Mouse (Mus musculus): ENCODE measurements around the gene Cdc25a. TPM values are rescaled to one million over a fixed set of nuclear protein-coding genes. Genes with fewer than 3 reads are reported as not detected.

Gene Cdc25a
- polyA plus RNA-seq, 1 experiment from 2014 or later: 31.3 TPM

GRCm38 (mm10) chr9:109917931-109918330, 42.6 kb downstream of the Cdc25a start:
- no peak overlapping the region for H3K27ac ChIP-seq (ENCODE audit: low read length)
- H3K4me2 ChIP-seq (ENCODE audit: low read depth, low read length): no peak overlapping the region
- WGBS: 88% methylated on average over 2 of the region's 2 CpGs
- H3K9me3 ChIP-seq (ENCODE audit: control insufficient read depth, low read length): no peaks in the 10 kb centered on the region
- ATAC-seq: no peak
- H3K27me3 ChIP-seq (replicated peaks; ENCODE audit: control insufficient read depth, insufficient read depth, low read length): no peaks in the 10 kb centered on the region
- H3K4me3 ChIP-seq (ENCODE audit: low read length): no peak overlapping the region
- H3K9ac ChIP-seq (ENCODE audit: low read depth, low read length): no peak overlapping the region
- H3K4me1 ChIP-seq (ENCODE audit: control insufficient read depth, insufficient read depth, low read length): no peaks in the 10 kb centered on the region
- no peaks in the 10 kb centered on the region for H3K36me3 ChIP-seq (ENCODE audit: control insufficient read depth, insufficient read depth, low read length)

DNA sequence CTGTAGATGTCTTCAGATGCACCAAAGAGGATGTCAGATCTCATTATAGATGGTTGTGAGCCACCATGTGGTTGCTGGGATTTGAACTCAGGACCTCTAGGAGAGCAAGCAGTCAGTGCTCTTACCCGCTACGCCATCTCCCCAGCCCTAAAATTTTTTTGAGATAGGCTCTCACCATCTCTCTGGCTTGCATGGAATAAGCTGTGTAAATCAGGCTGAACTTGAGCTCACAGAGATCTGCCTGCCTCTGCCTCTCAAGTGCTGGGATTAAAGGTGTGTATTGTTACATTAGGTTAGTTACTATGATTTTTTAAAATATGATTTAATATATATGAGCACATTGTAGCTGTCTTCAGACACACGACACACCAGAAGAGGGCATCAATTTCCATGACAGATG, 53.8 kb downstream of the Cdc25a start:
- Histone ChIP-seq H3K27ac (ENCODE audit: low read length) (no peak overlapping the region), H3K9me3 (ENCODE audit: control insufficient read depth, low read length) (no peaks in the 10 kb centered on the region), H3K36me3 (ENCODE audit: control insufficient read depth, insufficient read depth, low read length) (no peaks in the 10 kb centered on the region), H3K4me3 (ENCODE audit: low read length) (no peak overlapping the region), H3K27me3 (replicated peaks; ENCODE audit: control insufficient read depth, insufficient read depth, low read length) (no peaks in the 10 kb centered on the region), H3K9ac (ENCODE audit: low read depth, low read length) (no peak overlapping the region), H3K4me1 (ENCODE audit: control insufficient read depth, insufficient read depth, low read length) (0 out of 2 replicates have a peak, but pooled peaks cover 6% of the 10 kb centered on the region), H3K4me2 (ENCODE audit: low read depth, low read length) (no peak overlapping the region)
- ATAC-seq: no peak
- WGBS: 89% methylated on average over 3 of the region's 3 CpGs

DNA sequence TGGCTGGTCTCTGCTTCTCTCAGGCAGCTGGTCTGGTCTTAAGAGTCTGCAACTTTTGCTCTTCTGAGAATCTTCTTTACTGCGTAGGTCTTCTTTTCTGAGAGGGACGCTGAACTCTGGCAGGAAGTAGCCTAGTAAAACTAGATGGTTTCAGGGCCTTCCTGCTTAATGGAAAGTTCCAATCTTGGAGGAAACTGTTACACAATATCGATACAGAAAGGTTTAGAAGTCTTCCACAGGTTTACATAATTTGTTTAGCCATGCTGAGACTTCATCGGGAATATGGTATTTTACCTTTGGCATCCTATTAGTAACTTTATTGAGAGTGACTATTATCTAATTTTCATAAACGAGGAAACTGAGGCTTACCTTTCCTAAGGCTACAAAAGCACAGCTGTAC, 54.7 kb downstream of the Cdc25a start:
- WGBS: 90% methylated on average over 5 of the region's 5 CpGs
- Histone ChIP-seq H3K36me3 (ENCODE audit: control insufficient read depth, insufficient read depth, low read length) (no peaks in the 10 kb centered on the region), H3K4me2 (ENCODE audit: low read depth, low read length) (no peak overlapping the region), H3K4me3 (ENCODE audit: low read length) (no peak overlapping the region), H3K27me3 (replicated peaks; ENCODE audit: control insufficient read depth, insufficient read depth, low read length) (no peaks in the 10 kb centered on the region), H3K9ac (ENCODE audit: low read depth, low read length) (no peak overlapping the region), H3K4me1 (ENCODE audit: control insufficient read depth, insufficient read depth, low read length) (0 out of 2 replicates have a peak, but pooled peaks cover 6% of the 10 kb centered on the region), H3K9me3 (ENCODE audit: control insufficient read depth, low read length) (no peaks in the 10 kb centered on the region), H3K27ac (ENCODE audit: low read length) (no peak overlapping the region)
- no peak for ATAC-seq

- no peaks in the 10 kb centered on the region for H3K9me3 ChIP-seq (ENCODE audit: control insufficient read depth, low read length)
- no peaks in the 10 kb centered on the region for H3K36me3 ChIP-seq (ENCODE audit: control insufficient read depth, insufficient read depth, low read length)
- WGBS: 67% methylated on average over 6 of the region's 6 CpGs
- peak overlapping the region; percentile 94 for H3K4me3 ChIP-seq (ENCODE audit: low read length)
- ATAC-seq: no peak
- H3K4me2 ChIP-seq (ENCODE audit: low read depth, low read length): peak overlapping the region; percentile 40
- H3K27ac ChIP-seq (ENCODE audit: low read length): peak overlapping the region; percentile 98
- H3K4me1 ChIP-seq (ENCODE audit: control insufficient read depth, insufficient read depth, low read length): 0 out of 2 replicates have a peak, but pooled peaks cover 6% of the 10 kb centered on the region
- peak overlapping the region; percentile 92; the same call in 1 of the 2 replicates for H3K9ac ChIP-seq (ENCODE audit: low read depth, low read length)
- H3K27me3 ChIP-seq (replicated peaks; ENCODE audit: control insufficient read depth, insufficient read depth, low read length): no peaks in the 10 kb centered on the region
Measured at GRCm38 (mm10) chr9:109930752-109931151, 55.4 kb downstream of the Cdc25a start.

GRCm38 (mm10) chr9:109931257-109932171, 56.1 kb downstream of the Cdc25a start, which contains the start of gene Map4:
Gene Map4 (plus strand): TSS chr9:109931460.
- Histone ChIP-seq H3K4me3 (ENCODE audit: low read length) (peak within 1 kb of the TSS; percentile 94), H3K9me3 (ENCODE audit: control insufficient read depth, low read length) (no peaks in the 10 kb centered on the region), H3K9ac (ENCODE audit: low read depth, low read length) (peak within 1 kb of the TSS; percentile 92), H3K4me1 (ENCODE audit: control insufficient read depth, insufficient read depth, low read length) (0 out of 2 replicates have a peak, but pooled peaks cover 6% of the 10 kb centered on the region), H3K36me3 (ENCODE audit: control insufficient read depth, insufficient read depth, low read length) (no peaks in the 10 kb centered on the region), H3K27ac (ENCODE audit: low read length) (peak within 1 kb of the TSS; percentile 98), H3K4me2 (ENCODE audit: low read depth, low read length) (peak within 1 kb of the TSS; percentile 70), H3K27me3 (replicated peaks; ENCODE audit: control insufficient read depth, insufficient read depth, low read length) (no peaks in the 10 kb centered on the region)
- WGBS: under 1% methylated on average over 78 of the region's 94 CpGs
- peak; percentile 99 for ATAC-seq

DNA sequence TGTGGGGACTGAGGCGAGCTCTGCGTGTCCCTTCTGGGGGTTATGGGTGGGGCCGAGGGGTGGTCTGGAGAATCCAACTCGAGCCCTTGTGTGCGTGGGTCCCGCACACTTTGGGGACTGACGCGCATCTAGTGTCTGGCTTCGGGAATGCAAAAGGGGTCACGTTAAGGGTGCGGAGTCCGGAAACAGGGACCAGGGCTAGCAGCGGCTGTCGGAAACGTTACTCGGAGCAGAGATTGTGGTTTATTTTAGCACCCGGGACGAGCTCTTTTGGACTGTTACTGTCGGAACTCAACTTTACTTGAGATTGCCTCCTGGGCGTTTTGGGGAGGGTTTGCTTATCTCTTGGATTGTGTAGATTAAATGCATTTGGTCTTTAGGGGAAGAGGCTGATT, 57.0 kb downstream of the Cdc25a start:
- no peaks in the 10 kb centered on the region for H3K36me3 ChIP-seq (ENCODE audit: control insufficient read depth, insufficient read depth, low read length)
- H3K27ac ChIP-seq (ENCODE audit: low read length): peak overlapping the region; percentile 98
- WGBS: under 1% methylated on average over 20 of the region's 20 CpGs
- 0 out of 2 replicates have a peak, but pooled peaks cover 6% of the 10 kb centered on the region for H3K4me1 ChIP-seq (ENCODE audit: control insufficient read depth, insufficient read depth, low read length)
- H3K4me3 ChIP-seq (ENCODE audit: low read length): peak overlapping the region; percentile 94
- no peak; the same call in 1 of the 2 replicates for ATAC-seq
- H3K9me3 ChIP-seq (ENCODE audit: control insufficient read depth, low read length): no peaks in the 10 kb centered on the region
- H3K9ac ChIP-seq (ENCODE audit: low read depth, low read length): peak overlapping the region; percentile 92
- H3K27me3 ChIP-seq (replicated peaks; ENCODE audit: control insufficient read depth, insufficient read depth, low read length): no peaks in the 10 kb centered on the region
- peak overlapping the region; percentile 70 for H3K4me2 ChIP-seq (ENCODE audit: low read depth, low read length)

GRCm38 (mm10) chr9:109932756-109933375, 57.5 kb downstream of the Cdc25a start:
- Histone ChIP-seq H3K27me3 (replicated peaks; ENCODE audit: control insufficient read depth, insufficient read depth, low read length) (no peaks in the 10 kb centered on the region), H3K36me3 (ENCODE audit: control insufficient read depth, insufficient read depth, low read length) (no peaks in the 10 kb centered on the region)
- WGBS: 1% methylated on average over 12 of the region's 12 CpGs

DNA sequence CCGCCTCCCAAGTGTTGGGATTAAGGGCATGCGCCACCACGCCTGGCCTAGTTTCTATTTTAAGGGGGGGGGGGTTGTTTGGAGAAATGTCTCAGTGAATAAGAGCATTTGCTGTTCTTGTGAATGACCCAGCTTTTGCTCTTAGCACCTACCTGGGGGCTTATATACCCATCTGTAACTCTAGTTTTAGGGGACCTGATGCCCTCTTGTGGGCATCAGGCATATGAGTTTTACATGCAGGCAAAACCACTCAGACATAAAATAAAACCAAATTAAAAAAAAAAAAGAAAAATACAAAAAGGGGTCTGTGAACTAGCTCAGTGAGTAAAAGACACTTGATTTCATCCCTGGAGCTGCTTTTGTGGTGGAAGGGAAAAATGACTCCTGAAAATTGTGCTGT, 64.0 kb downstream of the Cdc25a start:
- Histone ChIP-seq H3K27me3 (replicated peaks; ENCODE audit: control insufficient read depth, insufficient read depth, low read length) (no peaks in the 10 kb centered on the region), H3K9me3 (ENCODE audit: control insufficient read depth, low read length) (no peaks in the 10 kb centered on the region), H3K9ac (ENCODE audit: low read depth, low read length) (no peak overlapping the region), H3K4me2 (ENCODE audit: low read depth, low read length) (no peak overlapping the region), H3K27ac (ENCODE audit: low read length) (no peak overlapping the region), H3K4me1 (ENCODE audit: control insufficient read depth, insufficient read depth, low read length) (0 out of 2 replicates have a peak, but pooled peaks cover 5% of the 10 kb centered on the region), H3K4me3 (ENCODE audit: low read length) (no peak overlapping the region), H3K36me3 (ENCODE audit: control insufficient read depth, insufficient read depth, low read length) (no peaks in the 10 kb centered on the region)
- 94% methylated on average over 3 of the region's 3 CpGs for WGBS
- no peak for ATAC-seq

More at GRCm38 (mm10) chr9:109932756-109933375, 57.5 kb downstream of the Cdc25a start:
- Histone ChIP-seq H3K9ac (ENCODE audit: low read depth, low read length) (peak overlapping the region; percentile 92), H3K4me1 (ENCODE audit: control insufficient read depth, insufficient read depth, low read length) (0 out of 2 replicates have a peak, but pooled peaks cover 6% of the 10 kb centered on the region), H3K4me3 (ENCODE audit: low read length) (peak overlapping the region; percentile 94), H3K27ac (ENCODE audit: low read length) (peak overlapping the region; percentile 98), H3K9me3 (ENCODE audit: control insufficient read depth, low read length) (no peaks in the 10 kb centered on the region), H3K4me2 (ENCODE audit: low read depth, low read length) (peak overlapping the region; percentile 70)
- no peak for ATAC-seq

DNA sequence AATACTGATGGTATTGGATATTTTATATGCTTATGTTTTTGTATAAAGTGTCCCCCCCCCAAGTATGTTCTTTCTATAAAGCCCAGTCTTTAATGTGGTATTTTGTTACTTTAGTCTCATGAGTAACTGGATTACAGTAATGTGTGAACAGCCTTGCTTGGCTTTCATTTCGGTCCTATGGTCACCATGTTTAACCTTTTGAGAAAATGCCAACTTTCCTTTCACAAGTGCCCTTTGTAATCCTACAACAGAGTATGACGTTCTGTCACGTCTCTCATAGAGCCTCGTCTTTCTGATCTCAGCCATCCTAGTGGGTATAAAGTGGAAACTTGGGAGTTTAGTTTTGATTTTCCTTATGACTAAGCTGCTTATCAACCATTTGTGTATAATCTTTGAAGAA, 67.4 kb downstream of the Cdc25a start:
- 81% methylated on average over 4 of the region's 4 CpGs for WGBS
- Histone ChIP-seq H3K4me2 (ENCODE audit: low read depth, low read length) (no peak overlapping the region), H3K4me3 (ENCODE audit: low read length) (no peak overlapping the region), H3K27me3 (replicated peaks; ENCODE audit: control insufficient read depth, insufficient read depth, low read length) (no peaks in the 10 kb centered on the region), H3K4me1 (ENCODE audit: control insufficient read depth, insufficient read depth, low read length) (0 out of 2 replicates have a peak, but pooled peaks cover 5% of the 10 kb centered on the region), H3K27ac (ENCODE audit: low read length) (no peak overlapping the region), H3K36me3 (ENCODE audit: control insufficient read depth, insufficient read depth, low read length) (no peaks in the 10 kb centered on the region), H3K9me3 (ENCODE audit: control insufficient read depth, low read length) (no peaks in the 10 kb centered on the region), H3K9ac (ENCODE audit: low read depth, low read length) (no peak overlapping the region)
- no peak for ATAC-seq
